Mouse (Mus musculus) monocyte, adult 5-6 weeks (primary cell): ENCODE data around the gene Myh10. TPM values are rescaled to one million over a fixed set of nuclear protein-coding genes. Genes with fewer than 3 reads are reported as not detected.
"Not testable (repeated sequence)": the region's sequence is repeated elsewhere in the genome, so short reads cannot be mapped to it uniquely, and the experiment has no call there.

ENCODE experiments used
- ATAC-seq: fragments of 153-309, 156-312 bp; replicated peaks from 2 replicates; pipeline ENCODE4 v1.8.0; 2017; ENCODE audit warnings: mild to moderate bottlenecking; ENCODE audit not compliant: low TSS enrichment, insufficient number of reproducible peaks, severe bottlenecking, poor library complexity, low FRiP score
- total RNA-seq: library from RNA; stranded (forward); fragments of 200-1000, 200-491, 200-594 nt; gene quantifications from 3 replicates; pipeline ENCODE4 v1.2.3, GENCODE M21; 2017

Myh10 gene
- total RNA-seq, 1 experiment from 2014 or later: 0.76 TPM

- not testable (repeated sequence) for ATAC-seq
Observed at GRCm38 (mm10) chr11:68733401-68733800, 42.0 kb downstream of the Myh10 start.

GRCm38 (mm10) chr11:68739509-68739908 lies 48.1 kb downstream of the Myh10 start:
- ATAC-seq: no peak

- ATAC-seq: no peak
Observed at GRCm38 (mm10) chr11:68742658-68743057, 51.3 kb downstream of the Myh10 start.

DNA sequence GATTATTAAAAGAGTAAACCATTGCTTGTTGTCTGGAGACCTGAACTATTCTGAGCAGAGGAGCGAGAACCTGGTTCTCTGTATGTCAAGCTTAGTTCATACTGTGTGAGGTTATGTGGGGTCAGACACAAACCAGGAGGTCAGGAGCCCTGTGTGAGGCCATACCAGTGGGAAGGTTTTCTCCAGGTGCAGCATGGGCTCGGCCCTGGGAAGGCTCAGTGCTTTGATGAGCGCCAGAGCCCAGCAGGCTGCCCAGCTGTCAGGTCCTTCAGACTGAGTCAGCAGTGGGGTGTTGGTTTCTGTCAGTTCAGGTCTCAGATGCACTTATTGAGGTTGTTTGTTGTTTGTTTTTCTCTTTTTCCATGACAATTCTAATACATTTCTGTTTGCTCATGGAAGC lies 52.8 kb downstream of the Myh10 start:
- ATAC-seq: no peak

- no peak for ATAC-seq
Observed at GRCm38 (mm10) chr11:68745374-68746200, 54.2 kb downstream of the Myh10 start.

DNA sequence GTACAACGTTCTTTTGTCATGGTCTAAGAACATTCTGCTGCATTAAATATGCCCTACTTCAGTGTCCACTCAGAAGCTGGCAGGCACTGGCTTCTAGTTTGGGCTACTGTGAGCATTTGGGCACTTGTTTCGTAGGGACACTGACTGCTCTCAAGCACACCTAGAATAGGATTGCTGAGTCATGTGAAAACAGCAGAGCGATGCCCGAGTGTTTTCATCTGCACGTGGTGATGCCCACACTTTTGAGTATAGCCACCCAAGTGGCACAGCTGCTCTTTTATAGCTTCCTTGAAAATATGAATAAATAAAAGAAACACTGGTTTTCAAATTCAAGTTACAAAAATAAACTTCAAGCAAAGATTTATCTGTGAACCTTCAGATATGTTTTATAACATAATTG lies 56.8 kb downstream of the Myh10 start:
- ATAC-seq: no peak

- no peak for ATAC-seq
Observed at GRCm38 (mm10) chr11:68750206-68750605, 58.8 kb downstream of the Myh10 start.

GRCm38 (mm10) chr11:68750938-68751337 lies 59.6 kb downstream of the Myh10 start:
- ATAC-seq: no peak

GRCm38 (mm10) chr11:68754283-68754682 lies 62.9 kb downstream of the Myh10 start:
- no peak for ATAC-seq

GRCm38 (mm10) chr11:68756456-68757348 lies 65.3 kb downstream of the Myh10 start:
- no peak for ATAC-seq

DNA sequence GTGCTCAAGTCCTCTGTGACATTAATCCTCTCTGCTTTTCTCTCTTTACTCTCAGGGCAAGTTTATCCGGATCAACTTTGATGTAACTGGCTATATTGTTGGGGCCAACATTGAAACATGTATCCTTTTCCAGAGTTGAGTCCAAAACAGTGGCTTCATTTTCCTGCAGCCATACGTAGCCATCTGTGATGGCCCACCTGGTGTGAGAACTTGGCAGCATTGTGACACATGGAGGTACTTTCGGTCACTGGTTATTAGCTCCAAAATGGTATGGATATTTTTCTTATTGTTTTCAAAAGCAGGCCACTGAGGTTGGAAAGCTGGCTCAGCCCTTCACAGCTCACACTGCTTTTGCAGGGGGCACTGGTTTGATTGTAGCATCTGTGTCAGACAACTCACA lies 68.3 kb downstream of the Myh10 start:
- ATAC-seq: no peak

- ATAC-seq: no peak
Observed at GRCm38 (mm10) chr11:68761155-68761554, 69.8 kb downstream of the Myh10 start.

- ATAC-seq: no peak
Observed at GRCm38 (mm10) chr11:68761664-68762063, 70.3 kb downstream of the Myh10 start.

DNA sequence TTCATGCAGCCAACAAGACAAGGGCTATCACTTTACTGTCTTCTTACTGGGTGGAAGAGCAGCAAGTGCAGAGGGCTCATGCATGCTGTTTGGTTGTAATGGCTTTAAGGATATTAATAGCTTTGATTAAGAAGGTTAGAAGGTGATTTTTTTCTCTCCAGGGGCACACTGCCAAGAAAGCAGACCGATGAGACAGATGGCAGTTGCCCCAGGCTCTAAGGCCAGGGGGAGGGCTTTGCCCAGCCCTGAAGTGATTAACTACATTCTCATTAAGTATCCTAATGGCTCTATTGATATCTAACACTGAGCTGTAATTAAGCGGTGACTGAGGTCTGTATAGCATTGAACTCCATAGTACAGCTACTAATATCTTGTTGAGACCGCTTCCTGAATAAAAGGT lies 73.3 kb downstream of the Myh10 start:
- no peak for ATAC-seq

DNA sequence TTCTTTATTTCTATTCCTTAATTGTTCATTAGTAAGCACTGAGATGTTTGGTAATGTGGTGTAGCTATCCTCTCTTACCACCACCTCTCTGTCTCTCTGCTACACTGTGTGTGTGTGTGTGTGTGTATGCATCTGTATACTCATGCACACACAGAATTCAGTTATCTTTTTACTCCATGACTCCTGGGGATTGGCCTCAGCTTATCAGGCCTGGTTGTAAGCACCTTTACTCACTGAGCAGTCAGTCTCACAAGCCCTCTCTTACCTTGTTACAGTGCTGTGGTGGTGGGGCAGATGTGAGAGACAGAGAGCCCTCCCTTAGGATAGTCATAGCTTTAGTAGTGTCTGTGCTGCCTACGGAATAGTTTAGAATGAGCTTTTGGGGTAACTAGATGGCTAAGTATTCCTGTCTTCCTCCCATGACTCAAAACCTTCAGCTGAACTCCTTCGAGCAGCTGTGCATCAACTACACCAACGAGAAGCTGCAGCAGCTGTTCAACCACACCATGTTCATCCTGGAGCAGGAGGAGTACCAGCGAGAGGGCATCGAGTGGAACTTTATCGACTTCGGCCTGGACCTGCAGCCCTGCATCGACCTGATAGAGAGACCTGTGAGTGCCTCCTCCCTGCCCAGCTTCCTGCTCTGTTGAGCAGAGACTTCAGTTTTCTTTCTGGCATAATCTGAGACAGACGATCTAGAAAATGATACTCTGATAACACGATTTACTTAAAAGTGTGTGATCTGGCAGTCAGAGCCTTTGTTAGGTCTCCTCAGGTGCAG lies 76.6 kb downstream of the Myh10 start:
- no peak for ATAC-seq

GRCm38 (mm10) chr11:68769770-68770510 lies 78.6 kb downstream of the Myh10 start:
- no peak for ATAC-seq

DNA sequence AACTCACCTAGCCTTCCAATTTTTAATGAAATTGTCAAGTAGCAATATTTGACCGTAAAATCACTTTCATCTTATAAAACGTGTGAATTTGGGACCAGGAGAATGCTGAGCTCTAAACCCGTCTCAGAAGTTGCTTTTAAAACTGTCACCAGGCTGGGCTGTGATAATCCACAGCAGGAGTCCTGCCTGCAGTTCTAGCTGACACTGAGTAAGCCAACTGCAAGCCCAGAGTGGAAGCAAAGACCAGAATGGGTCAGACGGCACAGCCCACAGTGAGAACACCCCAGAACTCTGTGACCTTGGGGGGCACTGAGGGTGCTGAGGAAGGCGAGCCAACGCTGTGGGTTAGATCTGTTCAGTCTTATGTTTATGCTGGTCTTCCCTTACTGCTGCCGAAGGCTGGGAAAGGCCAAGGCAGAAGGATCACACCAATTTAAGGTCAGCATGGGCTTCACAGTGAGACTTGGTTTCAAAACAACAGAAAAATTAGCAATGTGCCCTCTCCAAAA lies 84.8 kb downstream of the Myh10 start:
- no peak for ATAC-seq

DNA sequence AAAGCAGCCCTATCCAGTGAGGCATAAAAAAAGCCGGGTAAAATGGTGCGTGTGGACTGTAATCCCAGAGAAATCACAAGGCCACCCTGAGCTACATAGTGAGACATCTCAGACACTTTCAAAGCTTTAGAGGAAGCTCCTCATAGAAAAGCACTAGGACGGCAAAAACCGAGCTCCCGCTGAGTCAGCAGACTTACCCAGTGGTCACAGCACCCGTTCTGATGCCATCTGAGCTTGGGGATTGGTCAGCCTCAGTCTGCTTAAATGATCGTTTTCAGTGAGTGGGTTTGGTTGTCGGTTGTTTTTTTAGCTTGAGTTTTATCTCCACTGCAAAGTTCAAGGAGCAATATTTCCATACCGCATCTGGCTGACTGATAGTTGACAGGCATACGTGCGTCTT lies 86.6 kb downstream of the Myh10 start:
- ATAC-seq: no peak
